Mouse (Mus musculus): ENCODE measurements around the gene Slc24a3. TPM values are rescaled to one million over a fixed set of nuclear protein-coding genes. Genes with fewer than 3 reads are reported as not detected.

Slc24a3 gene
- polyA plus RNA-seq, 1 experiment from 2014 or later: 3.1 TPM

- no peak for ATAC-seq
- no peak overlapping the region for H3K4me2 ChIP-seq (ENCODE audit: low read depth, low read length)
- no peaks in the 10 kb centered on the region for H3K4me1 ChIP-seq (ENCODE audit: control insufficient read depth, insufficient read depth, low read length)
- H3K36me3 ChIP-seq (ENCODE audit: control insufficient read depth, insufficient read depth, low read length): no peaks in the 10 kb centered on the region
- no peaks in the 10 kb centered on the region for H3K27me3 ChIP-seq (replicated peaks; ENCODE audit: control insufficient read depth, insufficient read depth, low read length)
- WGBS: 40% methylated on average over 1 of the region's 1 CpGs
- no peak overlapping the region for H3K27ac ChIP-seq (ENCODE audit: low read length)
- no peak overlapping the region for H3K4me3 ChIP-seq (ENCODE audit: low read length)
- H3K9me3 ChIP-seq (ENCODE audit: control insufficient read depth, low read length): no peaks in the 10 kb centered on the region
- no peak overlapping the region for H3K9ac ChIP-seq (ENCODE audit: low read depth, low read length)
These were observed 218.2 kb downstream of the Slc24a3 start for GRCm38 (mm10) chr2:145385773-145386172.

DNA sequence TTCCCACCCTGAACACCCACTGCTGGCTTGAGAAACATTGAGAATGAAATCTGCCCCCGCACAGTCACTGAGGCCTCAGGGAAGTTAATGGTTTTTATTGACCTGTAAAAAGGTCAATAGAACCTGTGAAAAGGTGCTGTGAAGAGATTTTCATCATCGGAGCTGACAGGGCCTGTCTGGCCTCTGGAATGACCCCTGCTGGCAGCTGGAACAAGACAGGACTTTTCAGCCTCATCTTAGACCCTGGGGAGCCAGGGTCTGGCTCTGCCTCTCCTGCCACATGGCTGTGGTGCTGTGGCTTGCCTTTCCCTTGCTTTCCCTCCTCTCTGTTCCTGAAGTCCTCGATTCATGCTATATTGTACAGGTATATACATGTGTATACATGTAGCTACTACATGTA, 228.2 kb downstream of the Slc24a3 start:
- Histone ChIP-seq H3K4me1 (ENCODE audit: control insufficient read depth, insufficient read depth, low read length) (no peaks in the 10 kb centered on the region), H3K4me3 (ENCODE audit: low read length) (no peak overlapping the region), H3K36me3 (ENCODE audit: control insufficient read depth, insufficient read depth, low read length) (no peaks in the 10 kb centered on the region), H3K27ac (ENCODE audit: low read length) (no peak overlapping the region), H3K9ac (ENCODE audit: low read depth, low read length) (no peak overlapping the region), H3K9me3 (ENCODE audit: control insufficient read depth, low read length) (no peaks in the 10 kb centered on the region), H3K4me2 (ENCODE audit: low read depth, low read length) (no peak overlapping the region), H3K27me3 (replicated peaks; ENCODE audit: control insufficient read depth, insufficient read depth, low read length) (no peaks in the 10 kb centered on the region)
- no peak for ATAC-seq
- 49% methylated on average over 3 of the region's 3 CpGs for WGBS

- 59% methylated on average over 7 of the region's 7 CpGs for WGBS
- no peak for ATAC-seq
- no peak overlapping the region for H3K4me2 ChIP-seq (ENCODE audit: low read depth, low read length)
- no peak overlapping the region for H3K27ac ChIP-seq (ENCODE audit: low read length)
- H3K4me1 ChIP-seq (ENCODE audit: control insufficient read depth, insufficient read depth, low read length): no peaks in the 10 kb centered on the region
- no peak overlapping the region for H3K9ac ChIP-seq (ENCODE audit: low read depth, low read length)
- H3K27me3 ChIP-seq (replicated peaks; ENCODE audit: control insufficient read depth, insufficient read depth, low read length): no peaks in the 10 kb centered on the region
- no peaks in the 10 kb centered on the region for H3K36me3 ChIP-seq (ENCODE audit: control insufficient read depth, insufficient read depth, low read length)
- no peaks in the 10 kb centered on the region for H3K9me3 ChIP-seq (ENCODE audit: control insufficient read depth, low read length)
- H3K4me3 ChIP-seq (ENCODE audit: low read length): no peak overlapping the region
These were observed 229.0 kb downstream of the Slc24a3 start for GRCm38 (mm10) chr2:145396579-145396978.

GRCm38 (mm10) chr2:145397456-145398206, 230.1 kb downstream of the Slc24a3 start:
- H3K9me3 ChIP-seq (ENCODE audit: control insufficient read depth, low read length): no peaks in the 10 kb centered on the region
- no peaks in the 10 kb centered on the region for H3K36me3 ChIP-seq (ENCODE audit: control insufficient read depth, insufficient read depth, low read length)
- H3K27me3 ChIP-seq (replicated peaks; ENCODE audit: control insufficient read depth, insufficient read depth, low read length): no peaks in the 10 kb centered on the region
- no peak for ATAC-seq
- no peak overlapping the region for H3K4me3 ChIP-seq (ENCODE audit: low read length)
- WGBS: 56% methylated on average over 10 of the region's 10 CpGs
- no peak overlapping the region for H3K4me2 ChIP-seq (ENCODE audit: low read depth, low read length)
- H3K9ac ChIP-seq (ENCODE audit: low read depth, low read length): no peak overlapping the region
- no peak overlapping the region for H3K27ac ChIP-seq (ENCODE audit: low read length)
- no peaks in the 10 kb centered on the region for H3K4me1 ChIP-seq (ENCODE audit: control insufficient read depth, insufficient read depth, low read length)

GRCm38 (mm10) chr2:145401240-145401805, 233.8 kb downstream of the Slc24a3 start:
- Histone ChIP-seq H3K4me1 (ENCODE audit: control insufficient read depth, insufficient read depth, low read length) (no peaks in the 10 kb centered on the region), H3K4me2 (ENCODE audit: low read depth, low read length) (no peak overlapping the region), H3K27ac (ENCODE audit: low read length) (no peak overlapping the region), H3K9me3 (ENCODE audit: control insufficient read depth, low read length) (no peaks in the 10 kb centered on the region), H3K27me3 (replicated peaks; ENCODE audit: control insufficient read depth, insufficient read depth, low read length) (no peaks in the 10 kb centered on the region), H3K36me3 (ENCODE audit: control insufficient read depth, insufficient read depth, low read length) (no peaks in the 10 kb centered on the region), H3K4me3 (ENCODE audit: low read length) (no peak overlapping the region), H3K9ac (ENCODE audit: low read depth, low read length) (no peak overlapping the region)
- 67% methylated on average over 6 of the region's 6 CpGs for WGBS
- no peak for ATAC-seq

- no peaks in the 10 kb centered on the region for H3K9me3 ChIP-seq (ENCODE audit: control insufficient read depth, low read length)
- H3K27ac ChIP-seq (ENCODE audit: low read length): no peak overlapping the region
- no peak overlapping the region for H3K4me2 ChIP-seq (ENCODE audit: low read depth, low read length)
- no peaks in the 10 kb centered on the region for H3K4me1 ChIP-seq (ENCODE audit: control insufficient read depth, insufficient read depth, low read length)
- ATAC-seq: no peak
- H3K9ac ChIP-seq (ENCODE audit: low read depth, low read length): no peak overlapping the region
- no peak overlapping the region for H3K4me3 ChIP-seq (ENCODE audit: low read length)
- 79% methylated on average over 2 of the region's 2 CpGs for WGBS
- no peaks in the 10 kb centered on the region for H3K36me3 ChIP-seq (ENCODE audit: control insufficient read depth, insufficient read depth, low read length)
- H3K27me3 ChIP-seq (replicated peaks; ENCODE audit: control insufficient read depth, insufficient read depth, low read length): no peaks in the 10 kb centered on the region
These were observed 234.4 kb downstream of the Slc24a3 start for GRCm38 (mm10) chr2:145401996-145402395.

GRCm38 (mm10) chr2:145404818-145405531, 237.4 kb downstream of the Slc24a3 start:
- Histone ChIP-seq H3K9ac (ENCODE audit: low read depth, low read length) (no peak overlapping the region), H3K27me3 (replicated peaks; ENCODE audit: control insufficient read depth, insufficient read depth, low read length) (no peaks in the 10 kb centered on the region), H3K4me2 (ENCODE audit: low read depth, low read length) (no peak overlapping the region), H3K4me1 (ENCODE audit: control insufficient read depth, insufficient read depth, low read length) (no peaks in the 10 kb centered on the region), H3K4me3 (ENCODE audit: low read length) (no peak overlapping the region), H3K36me3 (ENCODE audit: control insufficient read depth, insufficient read depth, low read length) (no peaks in the 10 kb centered on the region), H3K9me3 (ENCODE audit: control insufficient read depth, low read length) (no peaks in the 10 kb centered on the region), H3K27ac (ENCODE audit: low read length) (no peak overlapping the region)
- ATAC-seq: no peak
- WGBS: 52% methylated on average over 11 of the region's 11 CpGs

DNA sequence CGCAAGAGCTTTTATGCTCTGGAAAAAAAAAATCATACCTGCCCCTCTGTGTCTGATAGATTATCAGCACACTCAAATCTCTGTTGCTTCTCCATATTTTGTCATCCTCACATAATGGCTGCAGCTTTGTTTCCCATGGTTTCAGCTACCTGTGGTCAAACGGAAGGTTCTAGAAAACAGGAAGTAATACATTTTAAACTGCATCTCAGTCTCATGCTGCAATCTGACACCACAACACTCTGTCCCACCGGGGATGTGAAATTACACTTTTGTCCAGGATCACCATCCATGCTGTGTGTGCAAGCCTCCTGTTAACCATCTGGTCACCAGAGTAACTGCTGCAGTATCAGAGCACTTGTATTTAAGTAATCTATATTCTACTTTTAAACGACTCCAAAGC, 238.2 kb downstream of the Slc24a3 start:
- no peaks in the 10 kb centered on the region for H3K9me3 ChIP-seq (ENCODE audit: control insufficient read depth, low read length)
- no peaks in the 10 kb centered on the region for H3K27me3 ChIP-seq (replicated peaks; ENCODE audit: control insufficient read depth, insufficient read depth, low read length)
- H3K9ac ChIP-seq (ENCODE audit: low read depth, low read length): no peak overlapping the region
- no peaks in the 10 kb centered on the region for H3K36me3 ChIP-seq (ENCODE audit: control insufficient read depth, insufficient read depth, low read length)
- H3K4me3 ChIP-seq (ENCODE audit: low read length): no peak overlapping the region
- ATAC-seq: no peak
- H3K4me1 ChIP-seq (ENCODE audit: control insufficient read depth, insufficient read depth, low read length): no peaks in the 10 kb centered on the region
- 49% methylated on average over 4 of the region's 4 CpGs for WGBS
- H3K4me2 ChIP-seq (ENCODE audit: low read depth, low read length): no peak overlapping the region
- H3K27ac ChIP-seq (ENCODE audit: low read length): no peak overlapping the region

DNA sequence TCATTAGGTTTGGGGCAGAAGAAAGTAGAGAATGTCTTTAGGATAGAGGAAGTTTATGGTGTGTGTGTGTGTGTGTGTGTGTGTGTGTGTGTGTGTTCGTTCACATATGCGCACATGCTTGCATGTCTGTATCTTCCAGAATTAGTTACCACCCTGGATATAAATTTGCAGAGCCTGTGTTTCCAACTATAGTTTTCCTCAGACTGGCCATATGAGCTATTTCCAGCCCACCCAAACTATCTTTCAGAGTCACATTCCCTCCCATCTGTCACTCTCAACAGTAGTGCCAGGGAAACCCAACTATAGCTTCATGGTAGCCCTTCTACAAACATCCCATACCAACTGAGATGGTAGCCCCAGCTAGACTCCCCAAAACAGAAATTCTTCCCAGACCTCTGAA, 250.2 kb downstream of the Slc24a3 start:
- Histone ChIP-seq H3K4me2 (ENCODE audit: low read depth, low read length) (no peak overlapping the region), H3K27ac (ENCODE audit: low read length) (no peak overlapping the region), H3K27me3 (replicated peaks; ENCODE audit: control insufficient read depth, insufficient read depth, low read length) (no peaks in the 10 kb centered on the region), H3K4me3 (ENCODE audit: low read length) (no peak overlapping the region), H3K36me3 (ENCODE audit: control insufficient read depth, insufficient read depth, low read length) (no peaks in the 10 kb centered on the region), H3K9me3 (ENCODE audit: control insufficient read depth, low read length) (no peaks in the 10 kb centered on the region), H3K9ac (ENCODE audit: low read depth, low read length) (no peak overlapping the region), H3K4me1 (ENCODE audit: control insufficient read depth, insufficient read depth, low read length) (no peaks in the 10 kb centered on the region)
- ATAC-seq: no peak
- 100% methylated on average over 2 of the region's 2 CpGs for WGBS

Measured in intestine, embryonic 16.5 days (tissue).